Mouse (Mus musculus) right cerebral cortex, postnatal 25 days (tissue): Measurements from ENCODE around the gene Ticrr.
A peak's percentile ranks its signal among the peaks of the same experiment; 100 is the strongest.

Source experiments
- DNase-seq: peaks from one replicate; pipeline ENCODE4 v3.0.0; 2022

The Ticrr gene

DNA sequence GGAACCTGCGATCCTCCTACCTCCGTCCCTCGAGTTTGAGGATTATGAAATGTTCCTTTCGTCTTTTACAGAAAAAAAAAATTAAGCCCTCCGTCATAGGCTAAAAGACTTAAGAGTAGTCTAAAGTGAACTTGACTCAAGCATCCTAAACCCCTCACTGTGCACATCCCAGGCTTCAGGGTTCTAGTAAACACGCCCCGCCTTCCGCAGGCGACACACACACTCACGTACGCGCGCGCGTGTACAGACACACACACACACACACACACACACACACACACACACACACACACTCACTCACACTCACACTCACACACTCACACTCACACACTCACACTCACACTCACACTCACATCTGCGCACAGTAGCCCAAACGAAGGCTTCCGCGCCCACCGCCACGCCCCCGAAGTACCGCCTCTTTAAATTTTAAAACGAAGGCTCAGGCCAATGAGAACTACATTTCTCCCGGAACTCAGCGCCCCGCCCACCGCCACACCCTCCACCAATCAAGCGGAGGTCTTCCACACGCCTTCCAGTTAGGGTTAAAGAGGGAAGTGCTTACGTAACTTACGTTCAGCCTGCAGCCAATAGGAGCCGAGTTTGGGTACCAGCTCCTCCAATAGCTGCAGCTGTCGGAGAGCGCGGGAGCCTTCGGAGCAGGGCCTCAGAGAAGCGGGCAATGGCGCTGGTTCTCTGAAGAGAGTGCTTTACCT, at the start of gene Ticrr:
Gene Ticrr (plus strand): TSS at position 619 of the 713 bp plus-strand sequence.
- peak; percentile 90 for DNase-seq

DNA sequence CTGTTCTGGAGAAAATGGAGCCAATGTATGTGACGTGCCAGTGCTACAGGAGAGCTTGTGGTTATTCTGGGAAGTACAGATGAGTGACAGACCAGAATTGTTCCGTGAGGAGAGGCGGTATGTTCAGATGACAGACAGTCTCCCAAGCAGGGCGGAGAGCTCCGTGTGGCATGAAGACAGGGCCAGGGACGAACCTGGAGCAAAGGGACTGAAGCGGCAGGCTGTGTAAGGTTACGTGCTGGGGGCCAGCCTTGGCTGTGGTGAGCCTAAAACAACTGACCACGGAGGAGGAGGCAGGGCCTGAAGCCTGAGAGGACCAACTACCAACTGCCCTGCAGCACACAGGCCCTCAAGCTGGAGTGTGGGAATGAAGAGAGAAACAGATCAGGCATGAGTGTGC, 48.1 kb upstream of the Ticrr start:
- no peak for DNase-seq

- DNase-seq = peak; percentile 43
Observed at GRCm38 (mm10) chr7:79612783-79613182, 47.2 kb upstream of the Ticrr start.

DNA sequence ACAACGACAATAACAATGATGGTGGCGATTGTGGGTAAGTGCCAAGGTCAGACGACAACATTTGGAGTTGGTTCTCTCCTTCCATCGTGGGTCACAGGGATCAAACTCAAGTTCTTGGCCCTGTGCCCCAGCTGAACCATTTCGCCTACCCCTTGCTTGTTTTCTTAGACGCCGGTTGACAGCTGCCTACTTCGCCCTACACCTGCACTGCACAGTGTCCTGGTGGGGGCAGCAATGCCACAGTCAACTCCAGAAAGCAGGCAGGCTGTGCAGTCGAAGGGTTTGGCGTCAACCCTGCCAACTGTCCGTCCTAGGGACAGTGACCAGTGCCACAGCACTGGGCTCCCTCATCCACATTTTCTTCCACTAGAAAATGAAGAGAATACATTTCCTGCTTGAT, 46.7 kb upstream of the Ticrr start:
- no peak for DNase-seq

DNA sequence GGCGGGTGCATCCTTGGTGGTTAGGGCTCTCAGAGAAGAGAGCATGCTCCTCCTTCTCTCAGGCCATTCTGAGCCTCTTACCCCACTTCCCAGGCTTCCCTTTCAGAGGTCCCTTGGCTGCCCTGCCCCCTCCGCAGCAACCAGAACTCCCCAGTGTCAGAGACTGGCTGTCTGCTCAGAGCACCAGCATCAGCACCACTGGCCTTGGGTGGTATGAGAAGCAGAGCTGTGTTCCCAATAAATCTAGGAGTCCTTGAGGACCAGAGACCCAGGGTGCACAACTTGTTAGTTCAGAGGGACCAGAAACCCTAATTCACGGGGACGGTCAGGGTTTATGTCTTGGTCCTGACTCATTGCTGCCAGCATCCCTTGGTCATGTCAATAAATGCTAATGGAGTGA, 45.0 kb upstream of the Ticrr start:
- no peak for DNase-seq

DNA sequence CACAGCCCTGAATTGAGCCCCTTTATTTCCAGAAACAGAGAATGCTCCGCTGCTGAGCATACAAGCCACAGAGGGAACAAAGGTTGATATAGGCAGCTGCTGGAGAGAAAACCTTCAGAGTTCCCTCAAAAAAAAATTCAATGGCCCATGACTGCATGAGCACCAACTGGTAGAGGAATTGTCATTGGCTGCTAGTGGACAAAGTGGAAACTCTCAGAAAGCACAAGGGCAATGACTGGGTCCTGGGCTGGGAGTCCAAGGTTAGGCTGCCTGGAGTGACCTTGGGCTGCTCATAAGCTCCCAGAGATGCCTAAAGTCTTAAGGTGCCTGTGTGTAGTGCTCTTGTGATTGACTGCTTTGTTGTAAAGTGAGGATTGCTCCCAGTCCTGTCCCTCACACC, 44.1 kb upstream of the Ticrr start:
- no peak for DNase-seq

DNA sequence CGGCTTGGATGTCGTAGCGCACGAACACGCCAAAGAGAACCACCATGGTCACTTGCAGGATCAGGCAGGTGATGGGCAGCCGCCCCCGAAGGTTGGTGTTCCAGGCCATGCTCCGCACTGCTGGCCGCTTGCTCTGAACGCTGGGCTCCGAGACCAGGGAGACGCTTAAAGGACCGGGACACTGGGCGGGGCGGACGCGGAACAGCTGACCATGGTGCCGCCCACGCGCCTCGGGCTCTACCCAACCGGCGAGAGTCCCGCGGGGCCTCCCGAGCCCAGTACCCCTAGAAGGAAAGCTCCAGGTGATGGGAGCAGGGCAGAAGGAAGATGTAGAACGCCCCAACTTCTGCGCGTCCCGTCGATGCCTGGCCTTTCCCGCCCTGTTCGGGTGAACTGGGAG, 42.6 kb upstream of the Ticrr start, which contains the start of gene Rhcg:
Gene Rhcg (minus strand): TSS at position 240 of the 400 bp plus-strand sequence.
- no peak for DNase-seq

GRCm38 (mm10) chr7:79619493-79619892, 40.5 kb upstream of the Ticrr start:
- DNase-seq = no peak

DNA sequence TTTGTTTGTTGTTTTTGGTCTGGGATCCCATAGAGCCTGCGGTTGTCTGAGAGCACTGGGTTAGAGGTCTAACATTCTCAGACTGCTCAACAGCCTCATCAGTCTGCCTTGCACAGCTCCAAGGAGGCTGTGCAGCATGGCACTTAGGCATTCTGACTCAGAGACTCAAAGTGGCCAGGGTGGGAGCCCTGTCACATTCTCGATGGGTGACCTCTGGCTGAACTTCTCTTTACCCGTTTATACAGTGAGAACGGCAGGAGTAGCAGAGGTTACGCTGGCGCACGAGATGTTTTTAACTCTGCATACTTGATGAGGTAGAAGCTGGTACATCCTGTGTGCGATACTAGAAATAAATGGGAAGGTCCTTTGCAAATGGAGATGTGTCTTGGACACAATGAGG, 36.9 kb upstream of the Ticrr start:
- DNase-seq = no peak

DNA sequence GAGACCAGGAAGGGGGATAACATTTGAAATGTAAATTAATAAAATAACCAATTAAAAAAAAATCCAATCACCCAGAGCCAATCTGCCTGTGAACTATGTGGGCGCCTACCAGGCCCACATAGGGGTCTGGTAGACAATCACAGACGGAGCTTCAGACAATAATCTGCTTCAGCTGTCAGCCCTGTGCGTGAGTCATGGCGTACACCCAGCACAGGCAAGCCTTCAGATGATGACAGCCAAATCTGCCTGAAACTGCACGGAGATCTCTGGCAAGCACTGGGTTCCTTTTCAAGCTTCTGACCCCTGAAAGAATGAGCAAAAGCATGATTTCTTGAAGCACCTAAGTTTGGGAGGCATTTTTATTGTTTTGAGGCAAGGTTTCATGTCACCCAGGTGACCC, 33.8 kb upstream of the Ticrr start:
- no peak for DNase-seq

GRCm38 (mm10) chr7:79628271-79628913, 31.6 kb upstream of the Ticrr start:
- no peak for DNase-seq

DNA sequence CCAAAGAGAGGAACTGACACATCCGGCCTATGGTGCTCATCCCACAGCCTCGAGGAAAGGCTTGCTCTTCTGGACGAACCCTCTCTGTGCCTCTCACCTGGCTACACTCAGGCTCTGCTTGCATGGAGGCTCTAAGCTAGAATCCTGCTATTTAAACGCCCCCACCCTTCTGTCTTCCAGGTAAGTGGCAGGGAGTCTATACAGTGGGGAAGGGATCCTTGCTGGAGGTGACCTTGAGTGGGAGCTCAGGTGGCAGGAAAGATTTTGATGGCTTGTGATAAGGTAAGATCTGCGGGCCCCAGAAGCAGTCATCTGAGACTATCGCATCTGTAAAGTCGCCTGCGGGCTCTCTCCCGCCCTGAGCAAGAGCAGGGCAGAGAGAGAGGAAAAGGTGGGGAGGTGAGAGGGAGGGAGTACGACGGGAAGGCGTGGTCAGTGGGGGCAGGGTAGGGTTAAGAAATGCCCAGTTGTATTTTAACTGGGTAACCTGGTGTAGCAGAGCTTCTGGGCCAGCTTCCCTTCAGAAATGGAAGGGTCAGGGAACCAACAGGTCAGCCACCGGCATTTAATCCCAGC, 28.1 kb upstream of the Ticrr start:
- no peak for DNase-seq

- DNase-seq = no peak
Observed at GRCm38 (mm10) chr7:79647233-79647632, 12.8 kb upstream of the Ticrr start.

- DNase-seq = peak; percentile 28
Observed at GRCm38 (mm10) chr7:79649005-79649404, 11.0 kb upstream of the Ticrr start.

DNA sequence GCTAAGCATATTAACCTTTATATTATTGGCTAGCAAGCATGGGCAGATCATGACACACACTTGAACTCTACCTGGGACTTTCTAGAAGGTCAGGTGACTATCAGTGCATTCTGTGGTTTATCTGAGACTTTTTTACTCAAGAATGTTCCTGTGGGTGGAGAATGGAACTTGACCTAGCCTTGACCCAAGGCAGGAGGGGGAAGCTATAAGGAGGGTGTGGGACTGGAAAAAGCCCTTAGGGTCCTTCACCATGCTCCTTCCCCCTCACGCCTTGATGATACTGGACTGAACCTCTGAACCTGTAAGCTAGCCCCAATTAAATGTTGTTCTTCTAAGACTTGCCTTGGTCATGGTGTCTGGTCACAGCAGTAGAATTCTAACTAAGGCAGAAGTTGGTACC, 5.8 kb upstream of the Ticrr start:
- DNase-seq = no peak

DNA sequence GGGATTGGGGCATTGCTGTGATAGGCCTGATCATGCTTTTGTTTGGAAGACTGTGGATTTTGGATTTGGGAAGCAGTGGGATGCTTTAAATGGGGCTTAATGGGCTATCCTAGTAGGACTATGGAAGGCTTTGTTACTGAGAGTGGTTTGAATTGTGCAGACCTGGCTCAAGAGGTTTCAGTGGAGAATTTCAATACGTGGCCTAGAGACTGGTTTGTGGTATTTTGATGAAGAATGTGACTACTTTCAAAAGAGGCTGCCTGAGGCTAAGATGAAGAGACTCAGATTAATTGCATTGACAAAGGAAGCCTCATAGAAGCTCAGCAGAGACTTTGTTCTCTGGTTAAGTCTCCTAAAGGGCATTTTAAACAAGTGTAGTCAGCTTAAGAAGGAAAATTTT, 5.4 kb upstream of the Ticrr start:
- no peak for DNase-seq

GRCm38 (mm10) chr7:79660291-79661150, 525 bp downstream of the Ticrr start:
- DNase-seq = no peak

- no peak for DNase-seq
Observed at GRCm38 (mm10) chr7:79661253-79661890, 1.4 kb downstream of the Ticrr start.

GRCm38 (mm10) chr7:79666690-79667089, 6.7 kb downstream of the Ticrr start:
- DNase-seq = no peak

DNA sequence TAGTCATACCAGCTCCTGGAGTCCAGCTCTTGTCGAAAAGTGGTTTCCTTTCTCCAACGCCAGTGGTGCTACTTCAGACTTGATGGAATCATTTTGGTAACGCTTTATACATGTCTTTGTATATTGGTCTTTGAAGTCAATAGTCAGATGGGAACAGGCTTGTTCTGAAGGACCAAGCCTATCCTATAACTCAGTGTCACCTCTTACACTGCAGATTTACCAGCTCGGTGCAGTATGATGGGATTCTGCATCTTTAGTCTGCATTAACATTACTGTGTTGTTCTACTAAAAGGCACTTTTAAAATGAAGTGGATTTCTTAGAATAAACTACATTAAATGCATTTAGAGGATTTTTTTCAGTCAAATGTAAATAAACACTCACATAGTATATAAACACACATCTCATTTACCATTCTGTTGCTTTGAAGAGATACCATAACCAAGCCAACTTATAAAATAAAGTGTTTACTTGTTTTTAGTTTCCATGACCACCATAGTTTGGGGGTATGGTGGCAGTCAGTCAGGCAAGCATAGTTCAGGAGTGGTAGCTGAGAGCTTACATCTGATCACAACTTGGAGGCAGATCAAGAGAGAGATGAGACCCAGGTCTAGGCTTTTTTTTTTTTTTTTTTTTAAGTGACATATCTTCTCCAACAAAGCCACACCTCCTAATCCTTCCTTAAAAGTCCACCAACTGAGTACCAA, 11.1 kb downstream of the Ticrr start:
- no peak for DNase-seq

GRCm38 (mm10) chr7:79679186-79679585, 19.2 kb downstream of the Ticrr start:
- DNase-seq = no peak

DNA sequence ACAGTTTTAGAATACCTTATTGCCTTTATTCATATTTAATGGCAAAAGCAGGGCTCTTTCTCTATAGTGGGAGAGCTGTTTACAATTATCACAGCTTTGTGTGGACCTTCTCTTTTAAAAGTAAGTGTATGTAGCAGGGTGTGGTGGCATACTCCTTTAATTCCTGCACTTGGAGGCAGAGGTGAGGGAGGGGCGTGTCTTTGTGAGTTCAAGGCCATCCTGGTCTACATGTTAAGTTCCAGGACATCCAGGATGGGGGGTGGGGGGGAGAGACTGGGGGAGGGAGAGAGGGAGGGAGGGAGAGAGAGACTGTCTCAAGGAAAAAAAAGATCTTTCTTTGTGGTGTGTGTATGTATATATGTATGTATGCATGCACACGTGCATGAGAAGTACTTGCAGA, 20.2 kb downstream of the Ticrr start:
- no peak for DNase-seq
